Mouse (Mus musculus): ENCODE data around the gene Dcaf4. TPM values are rescaled to one million over a fixed set of nuclear protein-coding genes. Genes with fewer than 3 reads are reported as not detected.

The Dcaf4 gene
- 4.7 and 9.3 TPM in 2 replicates for polyA plus RNA-seq (2012; rRNA removed)

DNA sequence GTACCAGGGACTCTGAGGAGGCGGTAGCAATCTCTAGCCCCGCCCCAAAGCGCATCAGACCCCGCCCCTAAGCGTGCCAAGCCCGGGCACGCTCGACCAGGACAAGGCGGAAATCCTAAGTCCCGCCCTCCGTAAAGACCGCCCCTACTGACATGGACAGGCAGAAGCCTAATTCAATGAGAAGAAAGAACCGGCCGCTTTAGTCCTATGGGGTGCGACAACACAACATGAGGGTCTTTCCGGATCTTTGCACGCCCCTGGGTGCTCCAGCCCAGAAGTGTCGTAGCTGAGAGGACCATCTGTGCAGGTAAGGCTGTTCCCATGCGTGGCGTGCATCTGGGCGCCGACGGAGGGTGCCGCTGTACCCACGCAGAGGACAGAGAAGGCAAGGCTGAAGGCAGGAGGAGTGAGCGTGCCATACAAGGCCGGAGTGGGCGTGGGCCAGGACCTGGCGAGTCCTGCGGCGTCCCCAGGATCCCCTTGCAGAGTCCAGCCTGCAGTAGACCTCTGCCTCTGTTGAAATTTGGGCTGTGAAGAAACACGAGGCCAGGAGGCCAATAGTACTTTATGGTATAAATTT, at the start of gene Dcaf4:
Gene Dcaf4, plus strand, starts transcription at position 156 of the 580 bp plus-strand sequence.
- WGBS: under 1% methylated on average over 32 of the region's 32 CpGs

DNA sequence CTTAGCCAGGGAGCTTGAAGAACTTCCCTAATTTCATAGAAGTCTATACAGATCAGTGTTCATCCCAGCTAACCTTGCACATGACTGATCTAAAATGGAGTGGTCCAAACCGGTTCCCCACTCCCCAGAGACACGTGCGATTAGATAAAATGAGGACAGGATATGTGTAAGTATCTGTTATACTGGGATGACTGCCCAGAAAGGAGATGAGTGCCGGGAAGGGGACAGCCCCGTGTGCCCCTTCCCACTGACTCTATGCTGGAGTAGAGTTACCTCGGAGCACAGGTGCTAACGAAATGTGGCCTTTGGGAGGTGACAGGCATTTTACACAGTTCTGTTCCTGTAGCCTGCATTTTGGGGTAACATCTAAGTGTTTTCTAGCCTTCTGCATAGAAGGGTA, 48.5 kb upstream of the Dcaf4 start:
- TF ChIP-seq POLR2A (IDR thresholded peaks at IDR 0.05; ENCODE audit: low read depth, low read length): no peak
- TF ChIP-seq CTCF (IDR thresholded peaks at IDR 0.05; ENCODE audit: extremely low read depth, insufficient read length, insufficient replicate concordance, low read depth, low read length): no peak
- Histone ChIP-seq H3K4me1 (ENCODE audit: control insufficient read depth, insufficient read depth, insufficient read length, low read length) (peaks cover 6% of the 10 kb centered on the region; the same call in 1 of the 2 replicates), H3K27me3 (ENCODE audit: control insufficient read depth, insufficient read depth, low read length) (no peaks in the 10 kb centered on the region), H3K36me3 (ENCODE audit: control insufficient read depth, insufficient read depth, low read length) (no peaks in the 10 kb centered on the region), H3K27ac (ENCODE audit: insufficient read depth, low read depth, low read length) (no peak overlapping the region), H3K4me3 (ENCODE audit: low read depth, low read length) (no peak overlapping the region)
- 73% methylated on average over 7 of the region's 7 CpGs for WGBS

More for the DNA sequence above, at the start of gene Dcaf4:
- Histone ChIP-seq H3K4me1 (ENCODE audit: control insufficient read depth, insufficient read depth, insufficient read length, low read length) (peaks cover 4% of the 10 kb centered on the region; the same call in 1 of the 2 replicates), H3K4me3 (ENCODE audit: low read depth, low read length) (peak within 1 kb of the TSS; percentile 75), H3K36me3 (ENCODE audit: control insufficient read depth, insufficient read depth, low read length) (no peaks in the 10 kb centered on the region), H3K27me3 (ENCODE audit: control insufficient read depth, insufficient read depth, low read length) (no peaks in the 10 kb centered on the region), H3K27ac (ENCODE audit: insufficient read depth, low read depth, low read length) (0 out of 2 replicates have a peak within 1 kb of the TSS, but pooled peaks have one; percentile 4)
- no peak for TF ChIP-seq POLR2A (IDR thresholded peaks at IDR 0.05; ENCODE audit: low read depth, low read length)
- TF ChIP-seq CTCF (IDR thresholded peaks at IDR 0.05; ENCODE audit: extremely low read depth, insufficient read length, insufficient replicate concordance, low read depth, low read length): no peak; the same call in 1 of the 2 replicates

DNA sequence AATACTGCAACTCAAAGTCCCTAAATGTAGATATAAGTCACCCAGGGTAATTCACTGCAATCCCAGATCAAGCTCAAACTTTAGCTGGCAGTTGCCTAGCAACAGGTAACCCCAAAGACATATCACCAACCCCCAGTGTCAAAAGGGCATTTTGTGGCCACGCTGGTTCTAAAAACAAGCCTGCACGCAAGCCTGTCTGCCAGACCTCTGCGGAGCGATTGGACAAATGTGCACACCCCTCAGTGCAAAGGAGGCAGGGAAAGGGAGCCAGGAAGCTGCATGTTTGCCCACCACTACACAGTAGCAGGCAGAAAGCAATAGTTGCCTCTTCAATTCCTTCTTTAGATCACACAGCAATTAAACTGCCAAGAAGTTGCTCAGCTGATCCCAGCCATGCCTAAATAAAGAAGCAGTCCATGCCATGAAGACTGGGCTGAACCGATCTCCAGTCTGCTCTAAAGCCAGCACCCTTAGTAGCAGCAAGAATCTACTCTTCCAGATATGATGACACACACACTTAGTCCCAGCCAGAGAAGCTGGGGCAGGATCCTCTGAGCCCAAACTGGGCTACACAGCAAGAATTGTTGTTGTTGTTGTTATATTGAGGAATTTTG, 46.2 kb upstream of the Dcaf4 start:
- Histone ChIP-seq H3K4me3 (ENCODE audit: low read depth, low read length) (no peak overlapping the region), H3K36me3 (ENCODE audit: control insufficient read depth, insufficient read depth, low read length) (no peaks in the 10 kb centered on the region), H3K4me1 (ENCODE audit: control insufficient read depth, insufficient read depth, insufficient read length, low read length) (peaks cover 2% of the 10 kb centered on the region; the same call in 1 of the 2 replicates), H3K27me3 (ENCODE audit: control insufficient read depth, insufficient read depth, low read length) (no peaks in the 10 kb centered on the region), H3K27ac (ENCODE audit: insufficient read depth, low read depth, low read length) (no peak overlapping the region)
- 33% methylated on average over 5 of the region's 5 CpGs for WGBS
- TF ChIP-seq CTCF (IDR thresholded peaks at IDR 0.05; ENCODE audit: extremely low read depth, insufficient read length, insufficient replicate concordance, low read depth, low read length) (no peak), POLR2A (IDR thresholded peaks at IDR 0.05; ENCODE audit: low read depth, low read length) (no peak)

DNA sequence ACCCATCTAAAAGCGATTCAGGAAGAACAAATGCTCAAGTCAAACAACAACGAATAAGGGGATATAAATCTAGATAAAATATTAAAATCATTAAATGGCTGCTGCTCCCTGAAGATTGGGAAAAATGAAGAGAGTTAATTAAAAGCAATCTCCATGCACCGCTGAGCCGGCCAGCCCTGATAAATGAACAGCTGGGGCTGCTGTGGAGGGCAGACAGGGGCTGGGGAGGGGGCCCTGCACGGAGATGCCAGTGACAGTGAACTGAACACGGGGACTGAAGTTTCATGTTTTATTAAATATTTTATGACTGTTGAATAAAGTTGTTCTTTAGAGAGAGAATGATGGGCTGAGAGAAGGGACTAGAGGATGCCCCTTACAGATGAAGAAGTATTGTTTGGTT, 44.8 kb upstream of the Dcaf4 start:
- 58% methylated on average over 6 of the region's 6 CpGs for WGBS
- no peak for TF ChIP-seq POLR2A (IDR thresholded peaks at IDR 0.05; ENCODE audit: low read depth, low read length)
- TF ChIP-seq CTCF (IDR thresholded peaks at IDR 0.05; ENCODE audit: extremely low read depth, insufficient read length, insufficient replicate concordance, low read depth, low read length): no peak
- Histone ChIP-seq H3K27me3 (ENCODE audit: control insufficient read depth, insufficient read depth, low read length) (no peaks in the 10 kb centered on the region), H3K4me3 (ENCODE audit: low read depth, low read length) (no peak overlapping the region), H3K36me3 (ENCODE audit: control insufficient read depth, insufficient read depth, low read length) (no peaks in the 10 kb centered on the region), H3K4me1 (ENCODE audit: control insufficient read depth, insufficient read depth, insufficient read length, low read length) (peaks cover 2% of the 10 kb centered on the region; the same call in 1 of the 2 replicates), H3K27ac (ENCODE audit: insufficient read depth, low read depth, low read length) (no peak overlapping the region)

DNA sequence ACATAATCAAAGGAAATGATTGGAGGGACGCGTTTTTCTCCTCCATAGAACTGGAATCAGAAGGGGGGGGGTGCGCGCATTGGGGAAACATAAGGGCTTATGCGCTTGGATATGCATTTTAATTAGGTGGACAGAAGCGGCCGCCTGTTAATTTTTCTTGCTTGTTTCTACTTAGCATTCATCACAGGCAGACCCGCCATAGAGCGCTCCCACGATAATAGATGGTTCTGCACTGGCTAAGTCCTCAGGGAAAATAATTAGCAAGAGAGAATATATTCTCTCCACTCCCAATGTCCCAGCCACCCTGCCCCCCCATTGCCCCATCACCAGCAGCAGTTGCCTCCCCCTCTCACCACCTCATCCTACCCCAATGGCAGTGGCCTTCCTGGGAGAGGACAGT, 44.0 kb upstream of the Dcaf4 start:
- no peak for TF ChIP-seq CTCF (IDR thresholded peaks at IDR 0.05; ENCODE audit: extremely low read depth, insufficient read length, insufficient replicate concordance, low read depth, low read length)
- TF ChIP-seq POLR2A (IDR thresholded peaks at IDR 0.05; ENCODE audit: low read depth, low read length): no peak
- WGBS: 94% methylated on average over 10 of the region's 10 CpGs
- H3K27ac ChIP-seq (ENCODE audit: insufficient read depth, low read depth, low read length): no peak overlapping the region

DNA sequence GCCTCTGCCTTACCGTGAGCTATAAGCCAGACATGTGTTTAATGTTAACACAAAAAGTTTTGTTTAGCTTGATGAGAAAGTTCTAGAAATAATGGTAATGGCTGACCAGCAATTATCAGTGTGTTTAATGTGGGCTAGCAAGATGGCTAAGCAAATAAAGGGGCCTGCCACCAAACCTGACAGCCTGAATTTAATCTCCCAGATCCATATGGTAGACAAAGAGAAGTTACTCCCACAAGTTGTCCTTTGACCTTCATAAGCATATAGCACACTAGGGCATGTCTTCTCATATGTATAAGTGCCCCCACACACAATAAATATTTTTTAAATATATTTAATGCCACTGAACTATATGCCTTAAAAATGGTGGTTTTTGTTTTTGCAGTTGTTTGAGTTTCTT, 41.1 kb upstream of the Dcaf4 start:
- TF ChIP-seq POLR2A (IDR thresholded peaks at IDR 0.05; ENCODE audit: low read depth, low read length) (no peak), CTCF (IDR thresholded peaks at IDR 0.05; ENCODE audit: extremely low read depth, insufficient read length, insufficient replicate concordance, low read depth, low read length) (no peak)
- Histone ChIP-seq H3K27me3 (ENCODE audit: control insufficient read depth, insufficient read depth, low read length) (no peaks in the 10 kb centered on the region), H3K4me1 (ENCODE audit: control insufficient read depth, insufficient read depth, insufficient read length, low read length) (no peaks in the 10 kb centered on the region), H3K27ac (ENCODE audit: insufficient read depth, low read depth, low read length) (no peak overlapping the region), H3K36me3 (ENCODE audit: control insufficient read depth, insufficient read depth, low read length) (no peaks in the 10 kb centered on the region), H3K4me3 (ENCODE audit: low read depth, low read length) (no peak overlapping the region)
- WGBS: 73% methylated on average over 1 of the region's 1 CpGs

More for the DNA sequence above, 44.0 kb upstream of the Dcaf4 start:
- Histone ChIP-seq H3K4me3 (ENCODE audit: low read depth, low read length) (no peak overlapping the region), H3K36me3 (ENCODE audit: control insufficient read depth, insufficient read depth, low read length) (no peaks in the 10 kb centered on the region), H3K4me1 (ENCODE audit: control insufficient read depth, insufficient read depth, insufficient read length, low read length) (peaks cover 2% of the 10 kb centered on the region; the same call in 1 of the 2 replicates), H3K27me3 (ENCODE audit: control insufficient read depth, insufficient read depth, low read length) (no peaks in the 10 kb centered on the region)

DNA sequence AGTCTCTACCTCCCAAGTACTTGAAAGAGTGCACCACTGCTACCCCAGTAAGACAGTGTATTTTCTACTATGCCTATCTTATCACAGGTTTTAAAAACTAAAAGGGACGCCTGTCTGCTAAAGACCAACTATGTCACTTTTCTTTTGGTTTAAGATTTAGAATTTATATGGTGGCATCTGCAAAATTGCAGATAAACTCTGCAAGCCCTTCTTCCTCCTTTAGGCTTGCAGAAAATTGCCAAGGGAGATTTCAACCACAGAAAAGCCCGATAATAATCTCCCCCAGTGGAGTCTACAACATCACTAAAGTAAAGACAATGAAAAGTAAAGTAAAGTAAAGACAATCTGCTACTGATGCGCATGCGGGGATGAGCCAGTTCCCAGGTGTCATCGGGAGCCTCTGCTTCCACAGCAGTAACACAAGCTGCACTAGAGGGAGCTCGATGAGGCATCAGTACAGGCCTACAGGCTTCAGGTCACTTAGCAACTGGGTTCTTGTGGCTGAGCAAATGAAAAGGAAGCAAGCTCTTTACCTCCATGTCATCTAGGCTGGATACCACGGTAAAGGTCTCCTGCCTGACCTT, 40.4 kb upstream of the Dcaf4 start:
- Histone ChIP-seq H3K27ac (ENCODE audit: insufficient read depth, low read depth, low read length) (no peak overlapping the region), H3K27me3 (ENCODE audit: control insufficient read depth, insufficient read depth, low read length) (no peaks in the 10 kb centered on the region), H3K36me3 (ENCODE audit: control insufficient read depth, insufficient read depth, low read length) (no peaks in the 10 kb centered on the region), H3K4me1 (ENCODE audit: control insufficient read depth, insufficient read depth, insufficient read length, low read length) (no peaks in the 10 kb centered on the region), H3K4me3 (ENCODE audit: low read depth, low read length) (no peak overlapping the region)
- 79% methylated on average over 7 of the region's 7 CpGs for WGBS
- TF ChIP-seq POLR2A (IDR thresholded peaks at IDR 0.05; ENCODE audit: low read depth, low read length) (no peak), CTCF (IDR thresholded peaks at IDR 0.05; ENCODE audit: extremely low read depth, insufficient read length, insufficient replicate concordance, low read depth, low read length) (no peak)
